Mouse (Mus musculus) embryo, embryonic 10 days (tissue): ENCODE results near the gene 4930550C14Rik.

Experiments
- DNase-seq: peaks from one replicate; pipeline ENCODE4 v3.0.0-alpha.2; 2015; ENCODE audit warnings: low spot score

The 4930550C14Rik gene

GRCm38 (mm10) chr9:53402291-53402711, at the start of gene 4930550C14Rik:
Gene 4930550C14Rik (plus strand): TSS chr9:53402325.
- peak; percentile 24 for DNase-seq

- DNase-seq = no peak
Observed at GRCm38 (mm10) chr9:53353161-53353560, 49.0 kb upstream of the 4930550C14Rik start.

- DNase-seq = no peak
Observed at GRCm38 (mm10) chr9:53356219-53357155, 45.6 kb upstream of the 4930550C14Rik start.

- no peak for DNase-seq
Observed at GRCm38 (mm10) chr9:53371339-53371738, 30.8 kb upstream of the 4930550C14Rik start.

GRCm38 (mm10) chr9:53375907-53376306, 26.2 kb upstream of the 4930550C14Rik start:
- DNase-seq = no peak

GRCm38 (mm10) chr9:53376820-53377219, 25.3 kb upstream of the 4930550C14Rik start:
- DNase-seq = no peak

GRCm38 (mm10) chr9:53377597-53377996, 24.5 kb upstream of the 4930550C14Rik start:
- no peak for DNase-seq

- no peak for DNase-seq
Observed at GRCm38 (mm10) chr9:53378171-53378570, 24.0 kb upstream of the 4930550C14Rik start.

GRCm38 (mm10) chr9:53380595-53380994, 21.5 kb upstream of the 4930550C14Rik start:
- no peak for DNase-seq

GRCm38 (mm10) chr9:53381113-53381615, 21.0 kb upstream of the 4930550C14Rik start:
- DNase-seq = no peak

GRCm38 (mm10) chr9:53383951-53384866, 17.9 kb upstream of the 4930550C14Rik start, which contains the start of gene Kdelc2:
Gene Kdelc2 (plus strand): TSS chr9:53384025.
- DNase-seq = peak; percentile 90

GRCm38 (mm10) chr9:53384873-53385272, 17.3 kb upstream of the 4930550C14Rik start:
- no peak for DNase-seq

- no peak for DNase-seq
Observed at GRCm38 (mm10) chr9:53387431-53387830, 14.7 kb upstream of the 4930550C14Rik start.

- no peak for DNase-seq
Observed at GRCm38 (mm10) chr9:53389109-53389508, 13.0 kb upstream of the 4930550C14Rik start.

- DNase-seq = no peak
Observed at GRCm38 (mm10) chr9:53390136-53390535, 12.0 kb upstream of the 4930550C14Rik start.

GRCm38 (mm10) chr9:53397685-53398387, 4.3 kb upstream of the 4930550C14Rik start:
- no peak for DNase-seq

- DNase-seq = peak; percentile 82
Observed at GRCm38 (mm10) chr9:53398388-53398700, 3.8 kb upstream of the 4930550C14Rik start.

- DNase-seq = no peak
Observed at GRCm38 (mm10) chr9:53399537-53399936, 2.6 kb upstream of the 4930550C14Rik start.

- no peak for DNase-seq
Observed at GRCm38 (mm10) chr9:53400696-53401095, 1.4 kb upstream of the 4930550C14Rik start.

- no peak for DNase-seq
Observed at GRCm38 (mm10) chr9:53401146-53401545, 979 bp upstream of the 4930550C14Rik start.

- no peak for DNase-seq
Observed at GRCm38 (mm10) chr9:53402991-53403390, 866 bp downstream of the 4930550C14Rik start.
